Comparison of ENCODE assay signal across 16 mouse cellular contexts in genomic region chr2:172256956-172257355, GRCm38 (mm10). TPM values are rescaled to one million over a fixed set of nuclear protein-coding genes. Genes with fewer than 3 reads are reported as not detected.
A peak's percentile ranks its signal among the peaks of the same experiment; 100 is the strongest.
DNase-seq lines count a peak whose midpoint lies in the region; ATAC-seq and TF ChIP-seq lines count a peak whose summit lies in the region.
"Had no signal": no experiment of that assay in that cellular context is flagged by ENCODE, and none has a peak within 500 bp of the region (broad histone marks: within the 10 kb centered on the region; RNA-seq: fewer than 3 reads in every experiment).

No protein-coding gene starts in this region.

- no peak for TF ChIP-seq CTCF in MEL (IDR thresholded peaks at IDR 0.05 in 2 of 3, conservative IDR thresholded peaks at IDR 0.05 in 1 of 3; ENCODE audit: control insufficient read depth in 1 of 3, insufficient read depth in 1 of 3, low read depth in 2 of 3, low read length in 3 of 3, poor library complexity in 1 of 3, severe bottlenecking in 1 of 3)

- intact Hi-C loops in left cerebral cortex, postnatal 4 days (cut with DNase I) = no loop called here

- H3K36me3 ChIP-seq in MEL (ENCODE audit: control insufficient read depth in 1 of 2, insufficient read depth in 2 of 2, low read length in 2 of 2) = peaks cover 0 to 21% of the 10 kb centered on the region in 2 experiments; a peak in 2 of 4 replicates
- H3K36me3 ChIP-seq: hindbrain, embryonic 12.5 days; limb, embryonic 15.5 days had no signal

- no peak for DNase-seq in frontal cortex, postnatal 25 days (ENCODE audit: low spot score in 2 of 2)
- peak; percentile 67 for DNase-seq in 3134 (ENCODE audit: extremely low read depth, insufficient read length, low spot score)
- peak; percentile 59 for DNase-seq in MEL (ENCODE audit: low read depth, low spot score)
- peak; percentile 20 for DNase-seq in c-Kit-positive CD71-positive TER-119-negative erythroid progenitor cells, embryonic 14.5 days (ENCODE audit: low read depth)
- DNase-seq in kidney, postnatal 4 days = no peak
- no peak for DNase-seq in left cerebral cortex, postnatal 4 days
- no peak for DNase-seq in ovary, postnatal 10 days (ENCODE audit: low spot score)
- DNase-seq: gastrocnemius, postnatal 36 days; kidney, adult 2 months; layer of hippocampus, postnatal 36 days; thymus, postnatal 14 days had no signal

- no peaks in the 10 kb centered on the region for H3K79me2 ChIP-seq in MEL (ENCODE audit: control insufficient read depth, insufficient read depth, low read length, poor library complexity)

- TF ChIP-seq POLR2A in MEL (IDR thresholded peaks at IDR 0.05; ENCODE audit: control insufficient read depth in 1 of 2, insufficient read depth in 1 of 2, low read depth in 1 of 2, low read length in 2 of 2, poor library complexity in 1 of 2) = no peak

- no peaks in the 10 kb centered on the region for H3K27me3 ChIP-seq in MEL (ENCODE audit: control insufficient read depth in 1 of 2, insufficient read depth in 2 of 2, low read length in 2 of 2)
- H3K27me3 ChIP-seq: CH12.LX; hindbrain, embryonic 12.5 days; limb, embryonic 15.5 days had no signal

- no peaks in the 10 kb centered on the region for H3K9me3 ChIP-seq in MEL (replicated peaks; ENCODE audit: insufficient read depth, low read length)
- H3K9me3 ChIP-seq: hindbrain, embryonic 12.5 days; limb, embryonic 15.5 days had no signal

- no peak for TF ChIP-seq RAD21 in MEL (IDR thresholded peaks at IDR 0.05; ENCODE audit: low read depth, low read length)

- peak; percentile 82 for ATAC-seq in frontal cortex, adult (ENCODE audit: low TSS enrichment)

- peak overlapping the region; percentile 39 for H3K27ac ChIP-seq in MEL (ENCODE audit: control insufficient read depth, low read depth, low read length)
- H3K27ac ChIP-seq: hindbrain, embryonic 12.5 days; limb, embryonic 15.5 days had no signal

- peaks cover 14 to 26% of the 10 kb centered on the region in 2 experiments for H3K4me1 ChIP-seq in MEL (ENCODE audit: control insufficient read depth in 1 of 2, insufficient read depth in 2 of 2, low read length in 2 of 2)

- TF ChIP-seq EP300 in MEL (IDR thresholded peaks at IDR 0.05; ENCODE audit: low read depth in 1 of 2, low read length in 2 of 2) = no peak

- peak overlapping the region; percentile 30 for H3K9ac ChIP-seq in MEL (ENCODE audit: control insufficient read depth, low read depth, low read length, poor library complexity, severe bottlenecking)
- H3K9ac ChIP-seq: hindbrain, embryonic 12.5 days; limb, embryonic 15.5 days had no signal

- peak overlapping the region; percentile 15 to 30 for H3K4me3 ChIP-seq in MEL (ENCODE audit: control insufficient read depth in 1 of 2, insufficient read depth in 1 of 2, low read depth in 2 of 2, low read length in 2 of 2)
- H3K4me3 ChIP-seq: hindbrain, embryonic 12.5 days; limb, embryonic 15.5 days had no signal

TF ChIP-seq in MEL, 35 proteins besides CTCF, POLR2A, EP300 and RAD21:
- TF ChIP-seq ZMIZ1 (IDR thresholded peaks at IDR 0.05; ENCODE audit: low read depth, low read length) (no peak), MYB (IDR thresholded peaks at IDR 0.05; ENCODE audit: low read depth, low read length) (no peak), ZKSCAN1 (IDR thresholded peaks at IDR 0.05; ENCODE audit: low read depth, low read length) (no peak), ETS1 (IDR thresholded peaks at IDR 0.05; ENCODE audit: low read depth, low read length) (peak; percentile 52; the same call in 1 of the 2 replicates)

RNA-seq across cellular contexts. Expression of gene Mc3r, which starts 8.7 kb away (rescaled TPM):
- total RNA-seq in MEL (2012; rRNA removed) = 0.04 TPM in 1 of 2 replicates, not detected in the other
- not detected for polyA plus RNA-seq in MEL (2012; ENCODE audit: insufficient read depth in 1 of 2, insufficient read length in 2 of 2, low read depth in 1 of 2, low replicate concordance in 2 of 2, missing spikeins in 1 of 2)
- under 1 TPM; 0.18 TPM for total RNA-seq in left cerebral cortex, postnatal 4 days (2021)
- total RNA-seq: CH12.LX; gastrocnemius, postnatal 36 days; layer of hippocampus, postnatal 36 days; megakaryocyte progenitor cell, adult 5-6 weeks had no signal
- polyA plus RNA-seq: hindbrain, embryonic 12.5 days; kidney, adult 2 months; limb, embryonic 15.5 days had no signal

Comparison
In these comparisons a context has a peak if more than half of its experiments do, and no peak if none do; other contexts are left out.
1. DNase-seq: peak in 3134 (single experiment), MEL (single experiment) and c-Kit-positive CD71-positive TER-119-negative erythroid progenitor cells, embryonic 14.5 days (single experiment); none in frontal cortex, postnatal 25 days (0 of 2), kidney, postnatal 4 days (0 of 2), left cerebral cortex, postnatal 4 days (single experiment) and ovary, postnatal 10 days (single experiment).